Mouse (Mus musculus): ENCODE results near the gene Eda2r. TPM values are rescaled to one million over a fixed set of nuclear protein-coding genes. Genes with fewer than 3 reads are reported as not detected.

The Eda2r gene
- 2.2 and 2.4 TPM in 2 replicates for polyA plus RNA-seq (2015; fragmentation: Nextera tagmentation; extraction: Ambion mirVana)

DNA sequence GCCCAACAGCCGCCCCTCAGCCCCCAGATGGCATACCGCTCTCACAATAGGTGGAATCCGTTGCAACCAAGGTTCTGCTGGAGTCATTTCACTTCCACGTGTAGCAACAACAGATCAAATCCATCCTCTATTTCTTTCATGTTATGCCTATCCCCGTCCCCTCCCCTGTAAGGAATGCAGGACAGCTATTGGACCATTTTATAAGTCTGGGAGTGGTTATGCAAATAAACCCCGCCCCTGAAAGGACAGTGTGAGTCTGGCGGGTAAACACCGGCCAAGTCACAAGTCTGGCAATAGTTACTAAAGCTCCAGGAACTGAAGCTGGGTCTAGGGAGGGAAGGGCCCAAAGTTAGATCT lies at the start of gene Eda2r:
Gene Eda2r, minus strand, starts transcription at position 152 of the 357 bp plus-strand sequence.

Data from adrenal gland, postnatal 0 days (tissue).